Mouse (Mus musculus) liver, embryonic 14.5 days (tissue): ENCODE measurements around the gene Zfhx2. TPM values are rescaled to one million over a fixed set of nuclear protein-coding genes. Genes with fewer than 3 reads are reported as not detected.

Experiments
- ATAC-seq: fragments of 200-750 bp; cut with Nextera tagmentation; 2 replicates; pipeline ENCODE4 v1.8.0; 2017; ENCODE audit warnings: moderate number of reproducible peaks, mild to moderate bottlenecking, moderate library complexity; ENCODE audit not compliant: insufficient read depth
- DNase-seq, 3 experiments: peaks; one replicate each; pipeline ENCODE4 v3.0.0-alpha.2; 2012 to 2013; ENCODE audit warnings: low read depth in 3 of 3, low spot score in 3 of 3
- H3K27ac ChIP-seq: fragments of 300-500 bp; sonication (generic); 2 replicates; pipeline ENCODE4 v1.5.1; 2014; ENCODE audit warnings: moderate library complexity, mild to moderate bottlenecking, control low read depth, inconsistent platforms
- H3K27me3 ChIP-seq: fragments of 300-500 bp; sonication (generic); 2 replicates; pipeline ENCODE4 v1.6.1; 2014; ENCODE audit warnings: mild to moderate bottlenecking, low read length, moderate library complexity; ENCODE audit not compliant: control insufficient read depth, insufficient read depth
- H3K36me3 ChIP-seq: fragments of 300-500 bp; sonication (generic); replicated peaks from 2 replicates; pipeline ENCODE4 v1.6.1; 2014; ENCODE audit warnings: low read depth; ENCODE audit not compliant: control insufficient read depth, insufficient read depth
- H3K4me1 ChIP-seq, 2 experiments: fragments of 200-500 bp in 1 of 2; fragments of 300-500 bp in 1 of 2; sonication (generic) in 1 of 2; replicated peaks; 2 replicates each; pipeline ENCODE4 v1.6.1; 2012 to 2014; ENCODE audit warnings: antibody characterized with exemption in 1 of 2, inconsistent platforms in 1 of 2, low read length in 1 of 2; ENCODE audit not compliant: control insufficient read depth in 2 of 2, insufficient read depth in 2 of 2
- H3K4me2 ChIP-seq: fragments of 300-500 bp; sonication (generic); 2 replicates; pipeline ENCODE4 v1.6.1; 2014; ENCODE audit warnings: low read depth, mild to moderate bottlenecking, control low read depth, moderate library complexity
- H3K4me3 ChIP-seq, 2 experiments: fragments of 200-500 bp in 1 of 2; fragments of 300-500 bp in 1 of 2; sonication (generic) in 1 of 2; 2 replicates each; pipeline ENCODE4 v1.5.1; 2012 to 2014; ENCODE audit warnings: low read depth in 2 of 2, low read length in 2 of 2, mild to moderate bottlenecking in 2 of 2, control low read depth in 1 of 2, inconsistent platforms in 1 of 2, moderate library complexity in 1 of 2; ENCODE audit not compliant: insufficient read depth in 1 of 2
- H3K9ac ChIP-seq: fragments of 300-500 bp; sonication (generic); replicated peaks from 2 replicates; pipeline ENCODE4 v1.6.1; 2014; ENCODE audit warnings: mild to moderate bottlenecking, control low read depth, moderate library complexity
- H3K9me3 ChIP-seq: fragments of 300-500 bp; sonication (generic); 2 replicates; pipeline ENCODE4 v1.6.1; 2016; ENCODE audit warnings: low read length, mixed read lengths; ENCODE audit not compliant: control insufficient read depth
- CTCF ChIP-seq: IDR thresholded peaks from 2 replicates; pipeline ENCODE4 v1.5.1; 2016; ENCODE audit warnings: antibody characterized with exemption, low read depth, control low read depth
- EP300 ChIP-seq: IDR thresholded peaks from 2 replicates; pipeline ENCODE4 v1.6.1; 2016; ENCODE audit warnings: antibody characterized with exemption, low read depth
- WGBS: fragments of 180-500 bp; shearing (Covaris S2); extraction: QIAGEN DNeasy Blood & Tissue Kit; methylation state at CpG from one replicate; pipeline ENCODE4 v1.1.7; 2014; ENCODE audit not compliant: insufficient replicate concordance; 5-methylcytosine and 5-hydroxymethylcytosine counted together
- polyA plus RNA-seq, 2 experiments: library from polyadenylated mRNA; depleted of rRNA in 1 of 2; stranded (reverse) in 1 of 2; unstranded in 1 of 2; fragments of >200 nt; fragmentation: Nextera tagmentation in 1 of 2; extraction: Ambion mirVana in 1 of 2; gene quantifications; 2 replicates each; pipeline versions ENCODE4 v1.2.1 to v1.2.3; 2012 to 2014

Gene Zfhx2
- polyA plus RNA-seq, 2 experiments, result 0.29 to 0.61 TPM

GRCm38 (mm10) chr14:55105836-55106809 lies 14.0 kb upstream of the Zfhx2 start, which contains the start of gene Ap1g2:
TSS of gene Ap1g2 (minus strand) at chr14:55106593.
- H3K36me3 ChIP-seq, result no peaks in the 10 kb centered on the region; the same call in 1 of the 2 replicates
- H3K9ac ChIP-seq, result peak within 1 kb of the TSS; percentile 64
- H3K4me3 ChIP-seq, result peak within 1 kb of the TSS; percentile 61 to 96
- H3K4me2 ChIP-seq, result peak within 1 kb of the TSS; percentile 91
- TF ChIP-seq EP300 (no peak), CTCF (peak; percentile 48)
- DNase-seq (peak; percentile 70 to 74 (median 73)), ATAC-seq (peak; percentile 95)
- H3K27me3 ChIP-seq, result peaks cover 14% of the 10 kb centered on the region
- H3K4me1 ChIP-seq, result peaks cover 6 to 7% of the 10 kb centered on the region in 2 experiments; a peak in 3 of 4 replicates
- no peaks in the 10 kb centered on the region for H3K9me3 ChIP-seq
- H3K27ac ChIP-seq, result peak within 1 kb of the TSS; percentile 15
- 1% methylated on average over 39 of the region's 39 CpGs for WGBS

DNA sequence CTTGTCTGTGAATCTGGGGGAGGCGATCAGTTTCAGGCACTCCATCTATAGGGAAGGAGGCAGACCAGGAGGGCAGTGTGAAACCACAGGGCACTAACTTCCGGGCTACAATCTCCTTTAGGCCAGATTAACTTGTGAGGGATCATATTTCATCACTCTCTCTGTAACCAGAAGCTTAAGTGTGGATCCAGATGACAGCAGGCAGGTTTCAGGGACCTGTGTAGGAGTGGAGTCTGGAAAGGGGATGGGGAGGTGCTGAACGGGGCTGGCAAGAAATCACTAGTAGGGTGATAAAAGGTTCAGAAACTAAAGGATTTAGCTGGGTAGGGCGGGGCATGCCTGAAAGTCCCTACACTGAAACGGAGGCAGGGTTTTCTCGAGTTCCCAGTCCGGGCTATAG lies 13.3 kb upstream of the Zfhx2 start:
- TF ChIP-seq EP300 (no peak), CTCF (no peak)
- peaks cover 11% of the 10 kb centered on the region for H3K27me3 ChIP-seq
- H3K9ac ChIP-seq, result peak overlapping the region; percentile 64
- no peaks in the 10 kb centered on the region for H3K9me3 ChIP-seq
- DNase-seq (no peak), ATAC-seq (no peak)
- 12% methylated on average over 7 of the region's 7 CpGs for WGBS
- H3K4me2 ChIP-seq, result peak overlapping the region; percentile 91
- peak overlapping the region in 1 of 2 experiments; percentile 61; a peak in 2 of 4 replicates for H3K4me3 ChIP-seq
- H3K27ac ChIP-seq, result no peak overlapping the region
- no peaks in the 10 kb centered on the region; the same call in 1 of the 2 replicates for H3K36me3 ChIP-seq
- H3K4me1 ChIP-seq, result peaks cover 6 to 7% of the 10 kb centered on the region in 2 experiments; a peak in 3 of 4 replicates

GRCm38 (mm10) chr14:55104365-55104764 lies 12.2 kb upstream of the Zfhx2 start:
- no peak for ATAC-seq
- WGBS, result 82% methylated on average over 18 of the region's 18 CpGs
- no peak for TF ChIP-seq CTCF
- TF ChIP-seq EP300, result no peak
- H3K27ac ChIP-seq, result no peak overlapping the region
- H3K9me3 ChIP-seq, result no peaks in the 10 kb centered on the region
- no peaks in the 10 kb centered on the region; the same call in 1 of the 2 replicates for H3K36me3 ChIP-seq
- no peak overlapping the region for H3K9ac ChIP-seq
- H3K4me1 ChIP-seq, result peaks cover 6 to 7% of the 10 kb centered on the region in 2 experiments; a peak in 3 of 4 replicates
- H3K27me3 ChIP-seq, result peaks cover 4% of the 10 kb centered on the region; the same call in 1 of the 2 replicates
- H3K4me3 ChIP-seq, result no peak overlapping the region
- no peak overlapping the region for H3K4me2 ChIP-seq
- no peak for DNase-seq

DNA sequence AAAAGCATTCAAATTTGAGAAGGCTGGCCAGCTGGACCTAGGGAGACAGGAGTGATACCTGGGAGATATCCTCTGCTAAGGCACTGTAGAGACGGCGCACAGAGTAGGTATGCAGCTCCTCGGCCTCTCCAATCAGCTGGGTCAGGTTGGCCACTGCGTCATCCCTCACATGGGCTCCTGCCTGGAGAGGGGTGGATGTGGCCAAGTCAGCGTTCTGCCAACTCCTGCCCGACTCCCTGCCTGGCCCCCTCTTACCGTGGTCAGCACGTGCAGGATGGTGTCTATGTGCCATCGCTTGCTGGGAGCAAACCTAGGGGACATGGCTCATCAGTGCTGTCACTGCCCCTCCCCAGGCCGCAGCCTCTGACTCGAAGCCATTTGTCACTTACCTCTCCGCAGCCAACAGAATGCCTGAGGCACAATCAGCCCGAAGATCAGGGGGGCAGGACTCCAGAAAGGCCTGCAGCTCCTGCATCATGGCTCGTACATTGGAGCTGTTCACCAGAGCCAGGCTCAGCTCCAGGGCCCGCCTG lies 10.2 kb upstream of the Zfhx2 start:
- Histone ChIP-seq H3K27me3 (no peaks in the 10 kb centered on the region), H3K27ac (no peak overlapping the region), H3K4me2 (no peak overlapping the region), H3K4me1 (peaks cover 6 to 7% of the 10 kb centered on the region in 2 experiments; a peak in 3 of 4 replicates), H3K36me3 (no peaks in the 10 kb centered on the region; the same call in 1 of the 2 replicates), H3K4me3 (no peak overlapping the region), H3K9ac (no peak overlapping the region), H3K9me3 (no peaks in the 10 kb centered on the region)
- ATAC-seq (no peak), DNase-seq (no peak)
- WGBS, result 80% methylated on average over 15 of the region's 15 CpGs
- TF ChIP-seq EP300 (no peak), CTCF (no peak)

- no peak for ATAC-seq
- Histone ChIP-seq H3K27ac (no peak overlapping the region), H3K27me3 (no peaks in the 10 kb centered on the region), H3K9ac (no peak overlapping the region), H3K36me3 (no peaks in the 10 kb centered on the region; the same call in 1 of the 2 replicates), H3K4me2 (no peak overlapping the region), H3K4me1 (peaks cover 1 to 7% of the 10 kb centered on the region in 2 experiments), H3K4me3 (no peak overlapping the region), H3K9me3 (no peaks in the 10 kb centered on the region)
- WGBS, result 45% methylated on average over 4 of the region's 4 CpGs
- peak in 1 of 3 experiments; percentile 30 for DNase-seq
- TF ChIP-seq EP300 (no peak), CTCF (peak; percentile 76)
Observed at GRCm38 (mm10) chr14:55101592-55101991, 9.5 kb upstream of the Zfhx2 start.
